In the genomic region with DNA sequence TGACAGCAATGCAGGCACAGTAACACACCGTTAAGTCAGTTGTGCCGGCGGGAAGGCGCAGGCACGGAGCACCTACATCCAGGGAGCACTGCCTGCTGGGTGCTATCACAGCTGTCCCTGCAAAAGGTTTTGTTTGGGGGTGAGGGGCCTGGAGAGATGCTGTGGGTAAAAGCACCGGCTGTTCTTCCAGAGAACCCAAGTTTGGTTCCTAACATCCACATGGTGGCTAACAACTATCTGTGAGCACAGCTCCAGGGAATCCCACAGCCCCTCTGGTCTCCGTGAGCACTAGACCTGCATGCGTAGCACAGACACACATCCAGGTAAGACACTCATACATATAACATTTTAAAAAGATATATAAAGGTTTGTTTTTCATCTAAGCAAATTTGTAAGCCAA, we compare ENCODE assay signal across 25 mouse cellular contexts.
"Had no signal": no experiment of that assay in that cellular context is flagged by ENCODE, and none has a peak within 500 bp of the region (broad histone marks: within the 10 kb centered on the region; RNA-seq: fewer than 3 reads in every experiment).

No protein-coding gene starts in this region.

- H3K27ac ChIP-seq: heart, embryonic 13.5 days; heart, embryonic 15.5 days; hindbrain, embryonic 13.5 days; hindbrain, embryonic 15.5 days; hindbrain, postnatal 0 days; intestine, embryonic 15.5 days; kidney, embryonic 15.5 days; kidney, postnatal 0 days; limb, embryonic 13.5 days; limb, embryonic 15.5 days; liver, embryonic 12.5 days; liver, embryonic 14.5 days had no signal

- H3K4me3 ChIP-seq: heart, embryonic 13.5 days; heart, embryonic 15.5 days; hindbrain, embryonic 13.5 days; hindbrain, embryonic 15.5 days; intestine, embryonic 15.5 days; kidney, embryonic 15.5 days; limb, embryonic 13.5 days; limb, embryonic 15.5 days; liver, embryonic 12.5 days had no signal

- H3K4me1 ChIP-seq: hindbrain, embryonic 13.5 days; hindbrain, embryonic 15.5 days; intestine, embryonic 15.5 days; kidney, embryonic 15.5 days; limb, embryonic 13.5 days; limb, embryonic 15.5 days; liver, embryonic 12.5 days had no signal

- H3K27me3 ChIP-seq: heart, embryonic 13.5 days; heart, embryonic 15.5 days; hindbrain, embryonic 13.5 days; hindbrain, embryonic 15.5 days; intestine, embryonic 15.5 days; kidney, embryonic 15.5 days; limb, embryonic 13.5 days; limb, embryonic 15.5 days; liver, embryonic 12.5 days had no signal

- H3K4me2 ChIP-seq: heart, embryonic 13.5 days; heart, embryonic 15.5 days; hindbrain, embryonic 13.5 days; hindbrain, embryonic 15.5 days; intestine, embryonic 15.5 days; kidney, embryonic 15.5 days; limb, embryonic 13.5 days; limb, embryonic 15.5 days; liver, embryonic 12.5 days had no signal

- ATAC-seq: forebrain, postnatal 0 days; hindbrain, postnatal 0 days; intestine, embryonic 15.5 days; liver, embryonic 12.5 days had no signal

- H3K9me3 ChIP-seq: heart, embryonic 15.5 days; hindbrain, embryonic 13.5 days; hindbrain, embryonic 15.5 days; intestine, embryonic 15.5 days; kidney, embryonic 15.5 days; limb, embryonic 13.5 days; limb, embryonic 15.5 days; liver, embryonic 12.5 days had no signal

- DNase-seq: forebrain, postnatal 0 days; gastrocnemius, postnatal 14 days; gastrocnemius, postnatal 36 days; heart, adult 18-20 months; heart, postnatal 36 days; kidney, adult 11 months; kidney, adult 2 months; kidney, adult 9 months; kidney, postnatal 14 days; kidney, postnatal 36 days; layer of hippocampus, adult 9-11 months; layer of hippocampus, postnatal 36 days; left cerebral cortex, postnatal 4 days had no signal

- H3K36me3 ChIP-seq: heart, embryonic 13.5 days; heart, embryonic 15.5 days; hindbrain, embryonic 13.5 days; hindbrain, embryonic 15.5 days; intestine, embryonic 15.5 days; kidney, embryonic 15.5 days; limb, embryonic 13.5 days; limb, embryonic 15.5 days; liver, embryonic 12.5 days had no signal

- H3K9ac ChIP-seq: forebrain, postnatal 0 days; heart, embryonic 13.5 days; heart, embryonic 15.5 days; hindbrain, embryonic 13.5 days; hindbrain, embryonic 15.5 days; intestine, embryonic 15.5 days; kidney, embryonic 15.5 days; limb, embryonic 13.5 days; limb, embryonic 15.5 days; liver, embryonic 12.5 days; liver, embryonic 14.5 days had no signal
